Mouse (Mus musculus): Measurements from ENCODE around the gene Gsx1. TPM values are rescaled to one million over a fixed set of nuclear protein-coding genes. Genes with fewer than 3 reads are reported as not detected.
A peak's percentile ranks its signal among the peaks of the same experiment; 100 is the strongest.

Gsx1 gene
- total RNA-seq (2012; rRNA removed) (not detected in 2 replicates), polyA plus RNA-seq (2012; ENCODE audit: insufficient read depth in 1 of 2, insufficient read length in 2 of 2, low read depth in 1 of 2, low replicate concordance in 2 of 2, missing spikeins in 1 of 2) (not detected)

DNA sequence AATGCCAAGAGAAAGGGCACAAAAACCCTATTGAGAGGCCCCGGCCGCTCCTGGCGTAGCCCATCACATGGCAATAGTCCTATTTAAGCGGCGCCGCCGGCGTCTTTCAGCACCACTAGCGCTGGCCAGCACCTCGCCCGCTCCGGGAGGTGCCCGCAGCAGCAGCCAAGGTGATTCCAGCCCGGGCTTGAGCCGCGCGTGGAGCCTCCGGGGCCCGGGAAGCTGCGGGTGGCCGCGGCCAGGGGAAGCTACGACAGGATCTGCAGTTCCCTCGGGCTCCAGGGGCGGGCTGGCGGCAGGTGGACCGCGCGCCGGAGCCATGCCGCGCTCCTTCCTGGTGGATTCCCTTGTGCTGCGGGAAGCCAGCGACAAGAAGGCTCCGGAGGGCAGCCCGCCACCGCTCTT, at the start of gene Gsx1:
Gene Gsx1 (plus strand): TSS at position 126 of the 405 bp plus-strand sequence.
- no peaks in the 10 kb centered on the region for H3K36me3 ChIP-seq (ENCODE audit: control insufficient read depth in 1 of 2, insufficient read depth in 2 of 2, low read length in 2 of 2)
- TF ChIP-seq MAFK (IDR thresholded peaks at IDR 0.05; ENCODE audit: borderline replicate concordance, low read depth, low read length), result no peak
- no peak for TF ChIP-seq ZKSCAN1 (IDR thresholded peaks at IDR 0.05; ENCODE audit: low read depth, low read length)
- TF ChIP-seq GATA1 (IDR thresholded peaks at IDR 0.05; ENCODE audit: low read depth, low read length), result no peak
- TF ChIP-seq SMC3 (IDR thresholded peaks at IDR 0.05; ENCODE audit: low read depth, low read length), result no peak
- TF ChIP-seq MAZ (IDR thresholded peaks at IDR 0.05; ENCODE audit: low read depth, low read length), result no peak
- TF ChIP-seq TBP (IDR thresholded peaks at IDR 0.05; ENCODE audit: low read depth, low read length), result no peak
- TF ChIP-seq POLR2A (IDR thresholded peaks at IDR 0.05; ENCODE audit: control insufficient read depth in 1 of 2, insufficient read depth in 1 of 2, low read depth in 1 of 2, low read length in 2 of 2, poor library complexity in 1 of 2), result no peak
- no peak for TF ChIP-seq MAX (IDR thresholded peaks at IDR 0.05; ENCODE audit: low read length)
- TF ChIP-seq NELFE (IDR thresholded peaks at IDR 0.05; ENCODE audit: low read depth, low read length), result no peak
- TF ChIP-seq ELF1 (IDR thresholded peaks at IDR 0.05; ENCODE audit: low read depth, low read length), result no peak
- TF ChIP-seq NRF1 (IDR thresholded peaks at IDR 0.05; ENCODE audit: insufficient read depth, low read depth, low read length, poor library complexity, severe bottlenecking), result no peak
- no peaks in the 10 kb centered on the region for H3K9me3 ChIP-seq (replicated peaks; ENCODE audit: insufficient read depth, low read length)
- no peak within 1 kb of the TSS for H3K4me3 ChIP-seq (ENCODE audit: control insufficient read depth in 1 of 2, insufficient read depth in 1 of 2, low read depth in 2 of 2, low read length in 2 of 2)
- no peaks in the 10 kb centered on the region for H3K79me2 ChIP-seq (ENCODE audit: control insufficient read depth, insufficient read depth, low read length, poor library complexity)
- H3K9ac ChIP-seq (ENCODE audit: control insufficient read depth, low read depth, low read length, poor library complexity, severe bottlenecking), result no peak within 1 kb of the TSS
- H3K27me3 ChIP-seq (ENCODE audit: control insufficient read depth in 1 of 2, insufficient read depth in 2 of 2, low read length in 2 of 2), result no peaks in the 10 kb centered on the region
- H3K27ac ChIP-seq (ENCODE audit: control insufficient read depth, low read depth, low read length), result no peak within 1 kb of the TSS
- no peak for DNase-seq (ENCODE audit: low read depth, low spot score)
- no peaks in the 10 kb centered on the region for H3K4me1 ChIP-seq (ENCODE audit: control insufficient read depth in 1 of 2, insufficient read depth in 2 of 2, low read length in 2 of 2)

DNA sequence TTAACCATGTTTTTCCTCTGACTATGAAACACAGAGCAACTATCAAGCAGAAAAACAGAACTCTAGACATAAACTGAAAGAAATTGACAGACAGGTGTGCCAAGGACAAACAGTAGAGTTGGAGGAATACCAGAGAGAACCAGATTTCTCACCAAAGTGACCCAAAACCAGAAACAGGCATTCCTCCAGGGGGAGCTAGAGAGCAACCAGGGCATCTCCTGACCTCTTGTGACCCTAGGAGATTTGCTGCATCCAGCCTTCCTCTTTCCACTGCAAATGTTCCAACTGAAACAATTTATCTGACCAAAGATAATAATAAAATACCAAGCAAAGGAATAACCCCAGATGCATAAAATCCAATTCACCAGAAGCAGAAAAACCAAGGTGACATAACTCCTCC, 41.2 kb upstream of the Gsx1 start:
- no peak for TF ChIP-seq SIN3A (IDR thresholded peaks at IDR 0.05; ENCODE audit: low read length)
- peak; percentile 36 to 63 (median 44) for TF ChIP-seq CTCF (IDR thresholded peaks at IDR 0.05 in 2 of 3, conservative IDR thresholded peaks at IDR 0.05 in 1 of 3; ENCODE audit: control insufficient read depth in 1 of 3, insufficient read depth in 1 of 3, low read depth in 2 of 3, low read length in 3 of 3, poor library complexity in 1 of 3, severe bottlenecking in 1 of 3)
- no peak overlapping the region for H3K4me3 ChIP-seq (ENCODE audit: control insufficient read depth in 1 of 2, insufficient read depth in 1 of 2, low read depth in 2 of 2, low read length in 2 of 2)
- H3K27ac ChIP-seq (ENCODE audit: control insufficient read depth, low read depth, low read length), result no peak overlapping the region

DNA sequence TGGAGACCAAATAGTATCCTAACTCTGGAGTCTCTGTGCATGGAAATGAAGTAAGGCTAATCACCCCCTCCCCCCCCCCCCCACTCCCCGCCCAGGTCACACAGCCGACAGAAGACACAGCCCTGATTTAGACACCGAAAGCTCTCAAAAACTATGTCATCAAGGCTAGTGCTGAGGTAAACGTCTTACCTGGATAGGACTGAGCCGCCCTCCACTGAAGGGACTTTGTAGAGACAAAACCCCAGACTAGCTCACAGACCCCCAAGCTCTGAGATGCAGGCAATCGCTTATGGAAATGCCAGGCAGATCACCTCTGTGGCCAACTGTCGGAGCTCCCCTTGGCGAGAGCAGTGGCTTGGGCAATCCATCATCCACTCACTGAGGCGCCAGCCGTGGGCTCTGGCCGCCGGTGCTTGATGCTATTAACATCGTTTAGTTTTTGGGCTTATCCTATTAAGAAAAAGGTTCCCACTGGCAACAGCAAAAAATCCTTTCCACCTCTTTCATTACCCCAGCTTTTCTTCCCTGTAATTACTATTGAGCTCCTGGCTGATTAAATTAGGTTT, 33.6 kb upstream of the Gsx1 start:
- H3K36me3 ChIP-seq (ENCODE audit: control insufficient read depth in 1 of 2, insufficient read depth in 2 of 2, low read length in 2 of 2), result no peaks in the 10 kb centered on the region
- no peaks in the 10 kb centered on the region for H3K4me1 ChIP-seq (ENCODE audit: control insufficient read depth in 1 of 2, insufficient read depth in 2 of 2, low read length in 2 of 2)
- no peak for DNase-seq (ENCODE audit: low read depth, low spot score)
- no peaks in the 10 kb centered on the region for H3K79me2 ChIP-seq (ENCODE audit: control insufficient read depth, insufficient read depth, low read length, poor library complexity)
- TF ChIP-seq JUND (IDR thresholded peaks at IDR 0.05; ENCODE audit: low read depth, low read length), result no peak
- no peak for TF ChIP-seq ZKSCAN1 (IDR thresholded peaks at IDR 0.05; ENCODE audit: low read depth, low read length)
- TF ChIP-seq ETS1 (IDR thresholded peaks at IDR 0.05; ENCODE audit: low read depth, low read length), result no peak
- no peak for TF ChIP-seq MAFK (IDR thresholded peaks at IDR 0.05; ENCODE audit: borderline replicate concordance, low read depth, low read length)
- no peak for TF ChIP-seq ZNF384 (IDR thresholded peaks at IDR 0.05; ENCODE audit: low read depth, low read length)
- no peak for TF ChIP-seq RAD21 (IDR thresholded peaks at IDR 0.05; ENCODE audit: low read depth, low read length)
- no peak for TF ChIP-seq USF2 (IDR thresholded peaks at IDR 0.05; ENCODE audit: borderline replicate concordance in 1 of 2, insufficient read depth in 1 of 2, low read depth in 1 of 2, low read length in 2 of 2)
- no peaks in the 10 kb centered on the region for H3K27me3 ChIP-seq (ENCODE audit: control insufficient read depth in 1 of 2, insufficient read depth in 2 of 2, low read length in 2 of 2)
- no peak overlapping the region for H3K27ac ChIP-seq (ENCODE audit: control insufficient read depth, low read depth, low read length)
- no peaks in the 10 kb centered on the region for H3K9me3 ChIP-seq (replicated peaks; ENCODE audit: insufficient read depth, low read length)
- no peak overlapping the region for H3K4me3 ChIP-seq (ENCODE audit: control insufficient read depth in 1 of 2, insufficient read depth in 1 of 2, low read depth in 2 of 2, low read length in 2 of 2)
- H3K9ac ChIP-seq (ENCODE audit: control insufficient read depth, low read depth, low read length, poor library complexity, severe bottlenecking), result no peak overlapping the region

More for the DNA sequence above, 41.2 kb upstream of the Gsx1 start:
- no peak for DNase-seq (ENCODE audit: low read depth, low spot score)
- Histone ChIP-seq H3K79me2 (ENCODE audit: control insufficient read depth, insufficient read depth, low read length, poor library complexity) (no peaks in the 10 kb centered on the region), H3K9me3 (replicated peaks; ENCODE audit: insufficient read depth, low read length) (no peaks in the 10 kb centered on the region), H3K27me3 (ENCODE audit: control insufficient read depth in 1 of 2, insufficient read depth in 2 of 2, low read length in 2 of 2) (no peaks in the 10 kb centered on the region), H3K4me1 (ENCODE audit: control insufficient read depth in 1 of 2, insufficient read depth in 2 of 2, low read length in 2 of 2) (no peaks in the 10 kb centered on the region), H3K36me3 (ENCODE audit: control insufficient read depth in 1 of 2, insufficient read depth in 2 of 2, low read length in 2 of 2) (no peaks in the 10 kb centered on the region), H3K9ac (ENCODE audit: control insufficient read depth, low read depth, low read length, poor library complexity, severe bottlenecking) (no peak overlapping the region)
